Mouse (Mus musculus): Measurements from ENCODE around the gene Olfr875. TPM values are rescaled to one million over a fixed set of nuclear protein-coding genes. Genes with fewer than 3 reads are reported as not detected.
A peak's percentile ranks its signal among the peaks of the same experiment; 100 is the strongest.
"Not testable (repeated sequence)": the region's sequence is repeated elsewhere in the genome, so short reads cannot be mapped to it uniquely, and the experiment has no call there.

Olfr875 gene
- not detected for total RNA-seq (2021)

GRCm38 (mm10) chr9:37771759-37772158 lies at the start of gene Olfr875:
Olfr875 (plus strand) TSS chr9:37771857.
- no peak for DNase-seq (ENCODE audit: low spot score)
- intact Hi-C loops (cut with DNase I) = no loop called here

DNA sequence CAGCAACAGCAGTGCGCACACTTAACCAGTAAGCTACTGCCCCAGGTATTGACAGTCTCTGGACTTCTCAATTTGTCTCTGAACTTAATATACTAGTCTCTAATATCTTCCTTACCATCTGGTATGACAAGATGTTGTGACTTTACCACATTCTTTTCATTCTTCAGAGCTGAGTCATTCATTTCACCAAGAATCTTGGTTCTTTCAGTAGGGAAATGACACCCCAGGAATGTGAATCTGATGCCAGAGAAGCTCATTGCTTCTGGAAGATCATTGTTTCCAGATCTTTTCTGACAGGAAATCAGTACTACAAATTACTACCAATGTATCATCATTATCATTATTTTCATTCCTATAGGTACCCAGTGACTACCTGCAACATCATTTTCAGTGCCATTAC lies 37.3 kb upstream of the Olfr875 start:
- no peak for DNase-seq (ENCODE audit: low spot score)
- intact Hi-C loops (cut with DNase I) = no loop called here

DNA sequence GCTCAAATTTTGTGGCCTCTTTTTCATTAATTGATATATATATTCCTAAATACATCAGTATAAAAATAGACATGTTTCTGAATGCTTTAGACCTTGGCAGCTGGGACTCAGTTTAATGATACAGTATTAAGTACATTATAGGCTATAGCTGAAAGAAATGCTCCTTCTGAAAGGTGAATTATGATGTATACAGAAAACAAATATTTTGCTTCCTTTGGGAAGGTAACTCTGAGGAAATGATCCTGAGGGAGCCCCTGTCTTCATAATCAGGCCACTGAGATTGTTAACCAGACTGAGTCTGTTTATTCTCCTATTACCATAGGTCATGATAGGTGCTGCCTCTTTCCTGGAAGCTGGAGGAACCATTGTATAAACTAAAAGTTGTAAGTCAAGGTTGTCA lies 26.9 kb upstream of the Olfr875 start, which contains the start of gene Olfr874:
Gene Olfr874, plus strand, starts transcription at position 301 of the 400 bp plus-strand sequence.
- no peak for DNase-seq (ENCODE audit: low spot score)

DNA sequence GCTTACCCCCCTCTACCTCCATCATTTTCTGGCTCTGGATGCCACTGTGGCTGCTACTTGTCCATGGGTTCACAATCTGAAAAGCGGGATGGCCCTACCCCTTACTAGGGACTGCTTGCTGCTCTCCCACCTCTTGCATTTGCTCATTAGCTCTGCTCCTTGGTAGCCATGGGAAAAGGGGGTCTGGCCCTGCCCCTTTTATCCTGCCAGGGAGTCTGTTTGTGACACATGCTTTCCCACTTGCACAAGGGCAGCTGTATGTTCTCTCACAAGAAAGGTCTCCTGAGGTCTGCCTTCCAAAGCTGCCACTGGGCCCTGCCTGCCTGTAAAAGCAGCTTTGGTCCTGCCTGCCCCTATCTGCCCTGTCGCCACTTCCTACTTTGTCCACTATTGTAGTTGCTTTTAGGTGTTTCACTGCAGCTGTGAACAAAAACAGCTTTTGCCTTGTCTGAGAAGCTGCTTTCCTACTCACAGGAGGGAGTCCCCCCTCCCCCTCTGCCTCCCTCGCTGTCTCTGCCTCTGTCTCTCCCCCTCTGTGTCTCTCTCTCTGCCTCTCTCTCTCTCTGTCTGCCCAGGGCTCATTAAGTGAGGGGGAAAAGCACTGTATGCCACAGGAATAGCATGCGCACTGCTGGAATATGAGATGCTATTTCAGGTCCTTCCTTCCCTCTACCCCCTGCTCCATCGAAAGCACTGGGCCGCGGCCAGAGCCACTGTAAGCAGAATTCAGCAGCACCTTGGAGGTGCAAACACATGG lies 21.2 kb upstream of the Olfr875 start:
- DNase-seq (ENCODE audit: low spot score) = no peak
- intact Hi-C loops (cut with DNase I) = no loop called here

More for the DNA sequence above, 26.9 kb upstream of the Olfr875 start, which contains the start of gene Olfr874:
- intact Hi-C loops (cut with DNase I) = no loop called here

DNA sequence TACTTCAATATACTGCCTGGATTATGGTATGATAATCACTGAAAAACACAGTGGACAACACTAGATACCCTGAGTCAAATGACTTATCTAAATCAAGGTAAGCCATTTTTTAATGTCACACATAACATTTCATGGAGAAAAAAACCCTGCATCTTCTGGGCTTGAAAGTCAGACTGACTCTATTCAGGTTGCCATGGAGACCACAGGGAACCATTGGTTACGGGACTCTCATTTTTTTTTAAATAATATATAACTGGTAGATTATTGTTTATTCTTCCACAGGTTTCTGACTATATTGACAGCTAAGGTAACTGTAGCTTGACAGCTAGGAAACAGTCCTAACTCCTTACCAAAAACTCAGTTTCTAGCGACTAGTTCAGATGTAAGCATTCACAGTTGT lies 20.2 kb upstream of the Olfr875 start:
- intact Hi-C loops (cut with DNase I) = no loop called here
- no peak for DNase-seq (ENCODE audit: low spot score)

DNA sequence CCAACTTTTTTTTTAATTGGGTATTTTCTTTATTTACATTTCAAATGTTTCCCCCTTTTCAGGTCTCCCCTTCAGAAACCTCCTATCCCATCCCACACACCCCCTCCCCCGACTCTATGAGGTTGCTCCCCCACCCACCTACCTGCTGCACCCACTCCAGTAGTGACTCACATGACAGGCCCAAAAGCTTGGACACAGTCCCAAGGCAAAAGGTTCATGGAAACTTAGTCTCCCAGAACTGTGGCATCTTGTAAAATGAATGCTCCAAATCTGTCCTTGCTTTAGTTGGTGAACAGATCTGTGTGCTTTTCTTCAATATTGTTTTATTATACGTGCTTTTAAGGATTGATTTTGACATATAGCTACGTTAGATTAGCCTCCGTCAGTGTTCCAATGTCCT lies 19.7 kb upstream of the Olfr875 start:
- intact Hi-C loops (cut with DNase I) = no loop called here
- DNase-seq (ENCODE audit: low spot score) = no peak

DNA sequence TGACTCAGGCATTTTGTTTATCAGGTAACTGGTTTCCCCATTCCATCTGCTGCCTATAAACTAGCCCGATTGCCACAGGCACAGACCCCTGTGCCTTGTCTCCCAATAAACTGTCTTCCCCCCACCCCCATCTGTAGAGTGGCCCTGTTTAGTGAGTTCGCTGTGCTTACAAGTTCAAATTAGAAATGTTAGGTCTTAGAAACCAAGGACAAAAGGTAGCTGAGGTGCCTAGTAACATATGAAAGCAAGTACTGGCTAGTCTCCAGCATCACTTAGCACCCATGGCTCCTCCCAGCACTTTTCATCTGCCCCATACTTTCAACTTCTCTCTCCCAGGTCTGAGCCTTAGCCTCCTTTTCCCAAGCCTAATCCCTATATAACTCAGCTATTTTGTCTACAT lies 9.9 kb upstream of the Olfr875 start:
- intact Hi-C loops (cut with DNase I) = no loop called here
- DNase-seq (ENCODE audit: low spot score) = no peak

DNA sequence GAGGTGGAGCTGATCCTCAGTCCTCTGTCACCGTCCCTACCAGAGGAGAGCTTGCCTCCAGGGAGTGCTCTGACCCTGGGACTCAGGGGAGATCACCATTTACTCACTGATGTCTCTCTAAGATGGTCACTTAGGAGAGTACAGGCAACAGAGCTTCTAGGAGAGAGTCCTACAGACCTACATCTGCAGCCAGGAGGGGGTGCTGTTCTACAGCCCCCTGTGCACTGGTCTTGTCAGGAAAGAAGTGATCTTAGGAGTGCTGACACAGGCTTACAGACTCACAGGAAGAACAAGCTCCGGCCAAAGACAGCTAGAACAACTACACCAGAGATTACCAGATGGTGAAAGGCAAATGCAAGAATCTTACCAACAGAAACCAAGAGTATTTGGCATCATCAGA lies 9.1 kb upstream of the Olfr875 start:
- DNase-seq (ENCODE audit: low spot score) = no peak
- intact Hi-C loops (cut with DNase I) = no loop called here

- intact Hi-C loops (cut with DNase I) = no loop called here
- no peak for DNase-seq (ENCODE audit: low spot score)
These were observed 996 bp upstream of the Olfr875 start for GRCm38 (mm10) chr9:37770661-37771060.

GRCm38 (mm10) chr9:37782766-37783260 lies 11.2 kb downstream of the Olfr875 start:
- peak; percentile 3 for DNase-seq (ENCODE audit: low spot score)
- intact Hi-C loops (cut with DNase I) = no loop called here

DNA sequence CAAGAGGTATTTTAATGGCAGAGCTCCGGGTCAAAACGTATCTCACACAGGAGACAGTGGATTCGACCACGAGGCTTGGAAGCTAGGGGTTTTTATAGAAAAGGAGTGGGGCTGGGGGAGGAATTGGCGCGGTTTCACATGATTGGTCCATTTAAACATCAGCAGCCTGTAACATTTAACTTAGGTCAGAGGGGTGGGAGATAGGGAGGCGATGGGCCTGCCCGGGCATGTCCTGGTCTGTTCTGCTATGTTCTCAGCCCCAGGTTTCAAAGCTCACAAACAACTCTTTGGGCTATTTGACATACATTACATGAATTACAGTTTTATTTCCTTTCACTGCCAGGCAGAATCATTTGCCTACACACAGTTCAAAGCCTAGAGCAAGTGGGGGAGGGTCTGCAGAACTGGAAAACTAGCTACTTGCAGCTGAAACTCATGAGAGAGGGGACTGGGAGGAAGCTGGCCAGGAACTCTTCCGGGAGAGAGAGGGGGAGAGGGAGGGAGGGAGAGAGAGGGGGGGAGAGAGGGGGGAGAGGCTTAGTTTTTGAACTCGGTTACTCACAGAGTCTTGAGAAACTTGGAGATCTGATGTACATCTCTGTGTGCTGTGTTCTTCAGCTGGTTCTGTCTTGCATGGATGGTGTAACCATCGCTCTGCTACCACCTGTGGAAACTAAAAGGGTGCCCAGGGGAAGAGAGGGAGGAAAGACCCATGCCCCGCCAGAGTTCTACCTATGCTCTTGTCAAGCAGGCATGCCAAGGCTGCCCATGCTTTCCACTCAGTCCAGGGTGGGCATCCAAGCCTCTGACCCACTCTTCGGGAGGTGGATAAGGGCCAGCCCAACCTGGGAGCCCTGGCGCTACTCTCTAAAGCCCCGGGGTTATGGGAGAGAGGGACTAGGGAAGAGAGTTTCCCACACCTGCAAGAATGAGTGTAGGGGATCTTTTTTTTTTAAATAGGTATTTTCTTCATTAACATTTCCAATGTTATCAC lies 12.0 kb downstream of the Olfr875 start:
- intact Hi-C loops (cut with DNase I); DNase-seq (ENCODE audit: low spot score): not testable (repeated sequence)

DNA sequence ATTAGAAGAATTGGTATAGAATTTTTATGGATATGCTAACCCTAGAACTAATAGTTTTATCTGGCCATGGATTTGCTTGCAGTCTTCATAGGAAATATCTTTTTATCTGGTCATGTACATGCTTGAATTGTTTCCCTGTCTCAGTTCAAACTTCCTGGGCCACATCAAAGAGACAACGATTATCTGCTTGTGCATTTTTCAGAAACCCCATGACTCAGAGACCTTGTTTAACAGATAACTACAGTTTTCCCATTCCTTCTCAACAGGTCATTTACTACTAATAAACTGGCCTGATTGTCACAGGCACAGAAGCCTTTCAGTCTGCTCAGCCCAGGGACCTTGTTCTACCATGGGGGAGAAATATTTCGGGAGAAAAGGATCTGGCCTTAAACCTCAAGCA lies 14.8 kb downstream of the Olfr875 start:
- intact Hi-C loops (cut with DNase I) = no loop called here
- DNase-seq (ENCODE audit: low spot score) = no peak

DNA sequence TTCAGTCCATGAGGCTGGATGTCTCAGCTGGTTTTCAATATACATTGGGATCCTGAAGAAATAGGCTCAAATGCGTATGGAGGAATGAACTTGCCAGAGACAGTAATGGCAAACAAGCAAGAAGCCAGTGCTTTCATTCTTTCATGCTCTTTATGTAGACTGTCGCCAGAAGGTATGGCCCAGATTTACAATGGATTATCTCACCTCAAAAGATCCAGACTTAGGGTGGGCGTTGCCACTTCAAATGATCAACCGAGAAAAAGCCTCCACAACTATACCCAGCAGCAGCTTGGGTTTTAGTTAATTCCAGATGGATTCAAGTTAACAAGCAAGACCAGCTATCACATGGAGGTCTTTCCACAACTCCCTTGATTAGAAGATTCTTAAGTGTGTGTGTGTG lies 30.4 kb downstream of the Olfr875 start:
- no peak for DNase-seq (ENCODE audit: low spot score)
- intact Hi-C loops (cut with DNase I) = no loop called here

DNA sequence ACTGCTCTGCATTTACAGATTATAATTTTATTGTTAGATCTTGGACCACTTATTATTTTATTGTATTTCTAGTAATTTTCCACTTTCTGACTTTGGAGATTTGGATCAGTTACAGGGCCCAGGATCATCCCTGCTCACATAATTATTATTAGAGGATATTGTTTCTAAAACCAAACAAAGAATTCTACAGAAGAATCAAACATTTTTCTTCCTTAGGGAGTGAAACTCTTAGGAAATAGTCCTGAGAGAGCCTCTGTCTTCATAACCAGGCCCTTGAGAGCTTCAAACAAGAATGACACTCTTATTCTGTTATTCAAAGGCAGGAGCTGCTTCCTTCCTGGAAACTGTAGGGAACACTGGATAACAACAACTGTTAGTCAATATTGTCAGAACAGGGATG lies 31.1 kb downstream of the Olfr875 start, which contains the start of gene Olfr876:
Gene Olfr876, plus strand, starts transcription at position 301 of the 400 bp plus-strand sequence.
- intact Hi-C loops (cut with DNase I) = no loop called here
- DNase-seq (ENCODE audit: low spot score) = no peak

DNA sequence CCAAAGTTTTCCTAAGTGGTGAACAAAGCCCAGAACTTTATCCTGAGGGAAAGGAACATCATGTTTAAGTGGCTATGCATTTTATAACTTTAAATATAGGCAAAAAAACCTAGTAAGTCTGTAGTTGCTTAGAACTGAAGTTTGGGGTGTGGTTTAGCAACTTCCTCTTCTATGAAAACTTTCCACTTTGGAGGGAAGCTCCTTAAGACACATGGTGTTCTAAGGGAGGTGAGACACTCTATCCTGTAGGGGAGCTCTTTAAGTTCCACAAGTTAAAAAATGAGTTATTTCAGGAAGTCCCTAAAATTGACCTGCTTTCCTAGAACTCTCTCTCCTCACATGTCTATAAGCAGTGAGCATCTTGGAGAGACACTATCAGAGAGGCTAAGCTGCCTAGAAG lies 35.6 kb downstream of the Olfr875 start:
- DNase-seq (ENCODE audit: low spot score) = no peak
- intact Hi-C loops (cut with DNase I) = no loop called here

- no peak for DNase-seq (ENCODE audit: low spot score)
- intact Hi-C loops (cut with DNase I) = no loop called here
These were observed 36.8 kb downstream of the Olfr875 start for GRCm38 (mm10) chr9:37808456-37808855.

DNA sequence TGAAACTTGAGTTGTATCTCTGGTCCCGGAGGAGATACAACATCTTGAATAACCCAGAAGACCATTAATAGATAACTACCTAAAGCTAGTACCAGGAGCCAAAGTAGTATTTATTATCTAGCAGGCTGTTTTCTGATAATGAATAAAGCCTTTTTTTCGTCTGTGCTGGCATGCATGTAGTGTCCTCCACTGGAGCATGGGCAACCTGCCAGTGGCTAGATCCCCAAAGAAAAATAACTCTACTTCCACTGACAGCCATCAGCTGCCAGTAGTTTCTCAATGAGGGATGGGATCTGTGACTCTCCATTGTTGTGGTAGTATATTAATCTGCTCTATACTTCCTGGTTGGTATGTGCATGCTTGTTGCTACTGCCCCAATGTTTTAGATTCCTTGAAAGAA lies 37.3 kb downstream of the Olfr875 start:
- DNase-seq (ENCODE audit: low spot score) = no peak
- intact Hi-C loops (cut with DNase I) = no loop called here

- DNase-seq (ENCODE audit: low spot score) = no peak
- intact Hi-C loops (cut with DNase I) = no loop called here
These were observed 43.0 kb downstream of the Olfr875 start for GRCm38 (mm10) chr9:37814696-37815095.

Data from heart, postnatal 25 days (tissue).